Mouse (Mus musculus) intestine, postnatal 0 days (tissue): ENCODE results near the gene Capn6. TPM values are rescaled to one million over a fixed set of nuclear protein-coding genes. Genes with fewer than 3 reads are reported as not detected.

Experiments used
- ATAC-seq: fragments of 200-750 bp; cut with Nextera tagmentation; 2 replicates; pipeline ENCODE4 v1.8.0; 2017; ENCODE audit warnings: mild to moderate bottlenecking, moderate TSS enrichment, moderate library complexity
- H3K27ac ChIP-seq: fragments of 300-500 bp; sonication (generic); 2 replicates; pipeline ENCODE4 v1.5.1; 2014; ENCODE audit warnings: mild to moderate bottlenecking, low read depth, low read length, moderate library complexity
- H3K27me3 ChIP-seq: fragments of 300-500 bp; sonication (generic); replicated peaks from 2 replicates; pipeline ENCODE4 v1.6.1; 2014; ENCODE audit warnings: low read length, mixed read lengths; ENCODE audit not compliant: control insufficient read depth, insufficient read depth
- H3K36me3 ChIP-seq: fragments of 300-500 bp; sonication (generic); 2 replicates; pipeline ENCODE4 v1.6.1; 2014; ENCODE audit warnings: mild to moderate bottlenecking, moderate library complexity; ENCODE audit not compliant: control insufficient read depth, insufficient read depth
- H3K4me1 ChIP-seq: fragments of 300-500 bp; sonication (generic); replicated peaks from 2 replicates; pipeline ENCODE4 v1.6.1; 2014; ENCODE audit warnings: antibody characterized with exemption, low read length, mixed read lengths; ENCODE audit not compliant: control insufficient read depth, insufficient read depth
- H3K4me2 ChIP-seq: fragments of 300-500 bp; sonication (generic); replicated peaks from 2 replicates; pipeline ENCODE4 v1.6.1; 2014; ENCODE audit warnings: low read depth, mild to moderate bottlenecking, moderate library complexity
- H3K4me3 ChIP-seq: fragments of 300-500 bp; sonication (generic); 2 replicates; pipeline ENCODE4 v1.5.1; 2014; ENCODE audit warnings: low read depth, low read length
- H3K9ac ChIP-seq: fragments of 300-500 bp; sonication (generic); 2 replicates; pipeline ENCODE4 v1.6.1; 2014; ENCODE audit warnings: mild to moderate bottlenecking, low read depth, low read length
- H3K9me3 ChIP-seq: fragments of 300-500 bp; sonication (generic); 2 replicates; pipeline ENCODE4 v1.6.1; 2016; ENCODE audit warnings: mixed run types; ENCODE audit not compliant: control insufficient read depth
- CTCF ChIP-seq: sonication (generic); IDR thresholded peaks from 2 replicates; pipeline ENCODE4 v1.5.1; 2016; ENCODE audit warnings: low read depth, mild to moderate bottlenecking, control low read depth, antibody characterized with exemption, moderate library complexity
- WGBS: fragments of 180-500 bp; shearing (Covaris S2); extraction: QIAGEN DNeasy Blood & Tissue Kit; methylation state at CpG from one replicate; pipeline ENCODE4 v1.1.7; 2014; 5-methylcytosine and 5-hydroxymethylcytosine counted together
- microRNA-seq: library from miRNA; unstranded; fragments of <30 nt; microRNA quantifications from one replicate; pipeline ENCODE4, GENCODE M21; 2016
- polyA plus RNA-seq: library from polyadenylated mRNA; unstranded; fragments of >200 nt; fragmentation: Nextera tagmentation; extraction: Ambion mirVana; gene quantifications from 2 replicates; pipeline ENCODE4 v1.2.1, GENCODE M21; 2015

Gene Capn6
- polyA plus RNA-seq, 1 experiment from 2014 or later = 9.8 TPM

DNA sequence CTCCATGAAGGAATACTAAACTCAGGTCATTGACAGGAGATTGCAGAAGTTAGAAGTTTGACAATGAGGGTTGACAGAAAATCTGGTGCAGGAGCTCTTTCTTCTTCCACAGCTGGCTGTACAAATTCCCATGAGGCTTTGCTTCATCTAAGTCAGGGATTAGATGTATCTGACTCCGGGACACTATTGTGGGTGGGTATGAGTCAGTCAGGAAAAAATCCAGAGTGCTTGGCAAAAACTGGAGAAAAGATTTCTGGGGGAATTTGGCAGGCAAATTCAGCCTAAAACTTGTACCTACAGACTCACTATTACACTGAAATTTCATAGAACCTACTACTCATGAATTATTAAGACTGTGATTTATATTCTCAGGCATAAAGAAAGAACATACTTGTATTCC, 11.3 kb downstream of the Capn6 start:
- 76% methylated on average over 1 of the region's 1 CpGs for WGBS
- Histone ChIP-seq H3K36me3 (no peaks in the 10 kb centered on the region), H3K9ac (no peak overlapping the region), H3K4me1 (no peaks in the 10 kb centered on the region), H3K27ac (no peak overlapping the region), H3K9me3 (no peaks in the 10 kb centered on the region), H3K27me3 (no peaks in the 10 kb centered on the region), H3K4me2 (no peak overlapping the region), H3K4me3 (no peak overlapping the region)
- no peak for TF ChIP-seq CTCF
- ATAC-seq = no peak

DNA sequence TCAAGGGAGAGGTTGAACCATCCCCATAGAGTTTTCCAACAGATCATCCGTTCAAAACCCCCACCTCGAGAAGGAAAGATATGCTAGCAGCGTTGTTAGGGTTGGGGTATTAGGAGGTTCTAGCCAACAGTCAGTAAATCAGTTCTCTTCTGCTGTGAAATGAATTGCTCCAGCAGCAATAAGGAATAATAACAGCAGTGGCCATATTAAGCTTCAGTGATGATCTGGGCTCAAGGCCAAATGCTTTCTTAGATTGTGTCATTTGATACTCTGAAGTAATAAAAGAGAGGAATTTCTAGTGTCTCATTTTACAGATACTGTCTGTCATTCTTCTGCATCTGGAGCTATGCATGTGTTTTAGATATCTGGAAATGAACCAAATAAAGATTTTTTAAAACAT, 64.7 kb downstream of the Capn6 start:
- no peak overlapping the region for H3K4me3 ChIP-seq
- 71% methylated on average over 3 of the region's 3 CpGs for WGBS
- no peaks in the 10 kb centered on the region for H3K9me3 ChIP-seq

More for the DNA sequence above, 64.7 kb downstream of the Capn6 start:
- Histone ChIP-seq H3K36me3 (no peaks in the 10 kb centered on the region), H3K27ac (no peak overlapping the region), H3K9ac (no peak overlapping the region), H3K4me2 (no peak overlapping the region), H3K27me3 (no peaks in the 10 kb centered on the region), H3K4me1 (no peaks in the 10 kb centered on the region)
- no peak for ATAC-seq
- TF ChIP-seq CTCF = no peak

Small RNA genes within 50 kb of the gene (microRNA-seq; reads per million reads assigned to microRNA genes)
- not detected for gene Gm47298

Other genes starting within 250 kb of the Capn6 start
- 1.0 and 1.1 TPM in 2 replicates for gene Dcx, start 105.9 kb upstream of the Capn6 start, polyA plus RNA-seq